Mouse (Mus musculus): ENCODE measurements around the gene Luc7l3. TPM values are rescaled to one million over a fixed set of nuclear protein-coding genes. Genes with fewer than 3 reads are reported as not detected.

The Luc7l3 gene
- polyA plus RNA-seq, 1 experiment from 2014 or later, result 77.9 TPM

DNA sequence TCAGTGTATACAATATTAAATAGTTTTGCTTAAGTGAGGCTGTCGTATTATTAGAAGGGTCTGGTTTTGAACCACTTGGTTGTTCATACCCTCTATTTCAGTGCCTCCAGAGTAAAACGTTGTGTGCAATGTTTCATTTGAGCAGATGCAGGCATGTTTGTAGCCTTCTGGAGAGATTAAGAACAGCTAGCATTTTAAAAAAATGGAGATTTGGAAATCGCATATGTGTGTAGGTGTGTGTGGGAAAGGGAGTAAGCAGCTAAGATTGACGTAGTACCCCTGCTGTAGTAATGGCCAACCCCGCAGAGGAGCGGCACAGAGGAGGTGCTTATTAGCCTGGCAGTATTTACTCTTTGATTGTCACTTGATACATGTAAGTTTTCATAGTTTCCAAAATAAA lies 10.9 kb upstream of the Luc7l3 start:
- Histone ChIP-seq H3K4me1 (ENCODE audit: control insufficient read depth, insufficient read depth, low read length) (peaks cover 13% of the 10 kb centered on the region), H3K4me2 (no peak overlapping the region), H3K36me3 (ENCODE audit: control insufficient read depth, insufficient read depth, low read length) (peaks cover 8% of the 10 kb centered on the region; the same call in 1 of the 2 replicates), H3K9ac (ENCODE audit: low read depth, low read length) (no peak overlapping the region), H3K27me3 (ENCODE audit: control insufficient read depth, insufficient read depth, low read length) (no peaks in the 10 kb centered on the region), H3K27ac (ENCODE audit: low read depth, low read length) (no peak overlapping the region), H3K9me3 (replicated peaks; ENCODE audit: control insufficient read depth, low read length) (no peaks in the 10 kb centered on the region), H3K4me3 (ENCODE audit: low read depth, low read length) (no peak overlapping the region)
- ATAC-seq (replicated peaks; ENCODE audit: insufficient number of reproducible peaks, low FRiP score, low TSS enrichment), result no peak
- 87% methylated on average over 6 of the region's 6 CpGs for WGBS (ENCODE audit: insufficient replicate concordance)

DNA sequence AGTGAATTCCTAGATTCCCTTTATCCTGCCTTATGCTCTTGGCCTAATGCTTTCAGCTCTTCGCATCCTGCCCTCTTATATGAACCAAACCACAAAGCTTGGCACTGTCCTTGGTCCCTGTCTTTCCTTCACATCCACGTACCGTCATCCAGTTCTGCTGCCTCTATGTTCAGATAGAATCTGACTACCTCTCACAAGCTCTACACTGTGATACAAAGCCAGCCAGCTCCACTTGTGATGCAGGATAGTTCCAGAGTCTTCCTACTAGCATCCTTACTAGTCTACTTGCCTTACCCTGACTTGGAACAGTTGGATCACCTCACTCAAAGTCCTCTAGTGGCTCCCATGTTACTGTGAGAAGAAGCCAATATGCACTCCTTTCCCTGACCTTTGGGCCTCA lies 8.4 kb upstream of the Luc7l3 start:
- no peak overlapping the region for H3K27ac ChIP-seq (ENCODE audit: low read depth, low read length)
- H3K4me2 ChIP-seq, result no peak overlapping the region
- H3K9me3 ChIP-seq (replicated peaks; ENCODE audit: control insufficient read depth, low read length), result no peaks in the 10 kb centered on the region
- ATAC-seq (replicated peaks; ENCODE audit: insufficient number of reproducible peaks, low FRiP score, low TSS enrichment), result no peak
- 88% methylated on average over 3 of the region's 3 CpGs for WGBS (ENCODE audit: insufficient replicate concordance)
- H3K36me3 ChIP-seq (ENCODE audit: control insufficient read depth, insufficient read depth, low read length), result peaks cover 5% of the 10 kb centered on the region; the same call in 1 of the 2 replicates
- no peak overlapping the region for H3K4me3 ChIP-seq (ENCODE audit: low read depth, low read length)
- no peak overlapping the region for H3K9ac ChIP-seq (ENCODE audit: low read depth, low read length)
- no peaks in the 10 kb centered on the region for H3K27me3 ChIP-seq (ENCODE audit: control insufficient read depth, insufficient read depth, low read length)
- peaks cover 19% of the 10 kb centered on the region for H3K4me1 ChIP-seq (ENCODE audit: control insufficient read depth, insufficient read depth, low read length)

DNA sequence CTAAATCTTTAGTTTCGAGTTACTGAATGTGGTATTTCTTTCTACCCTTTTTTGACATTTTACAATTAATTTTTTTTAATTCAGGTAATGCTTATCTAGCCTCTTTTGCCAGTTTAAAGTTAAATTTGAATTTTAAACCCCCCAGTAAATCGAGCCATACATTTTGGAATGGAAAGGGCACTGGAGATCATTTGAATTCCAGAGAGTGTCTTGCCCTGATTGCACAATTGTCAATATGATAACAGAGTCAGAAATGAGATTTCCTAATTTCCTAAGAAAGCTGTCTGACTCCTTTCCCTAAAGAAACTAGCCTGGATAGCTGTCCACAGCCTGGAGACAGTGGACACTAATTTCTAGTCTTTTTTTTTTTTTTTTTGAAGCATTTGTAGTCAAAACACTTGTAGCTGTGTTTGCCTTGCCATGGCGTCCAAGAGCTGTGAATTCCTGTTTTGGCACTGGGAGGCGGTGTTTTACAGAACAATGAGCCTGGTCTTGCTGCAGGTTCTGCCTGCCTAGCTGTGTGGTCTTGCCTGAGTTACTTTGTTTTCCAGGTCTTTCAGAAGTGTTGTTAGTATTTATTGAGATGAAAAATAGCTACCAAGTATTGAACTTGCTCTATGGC lies 7.6 kb upstream of the Luc7l3 start:
- H3K9me3 ChIP-seq (replicated peaks; ENCODE audit: control insufficient read depth, low read length), result no peaks in the 10 kb centered on the region
- peaks cover 19% of the 10 kb centered on the region for H3K4me1 ChIP-seq (ENCODE audit: control insufficient read depth, insufficient read depth, low read length)
- no peak overlapping the region for H3K9ac ChIP-seq (ENCODE audit: low read depth, low read length)
- no peaks in the 10 kb centered on the region for H3K27me3 ChIP-seq (ENCODE audit: control insufficient read depth, insufficient read depth, low read length)
- H3K27ac ChIP-seq (ENCODE audit: low read depth, low read length), result 0 out of 2 replicates have a peak overlapping the region, but pooled peaks have one; percentile 10
- WGBS (ENCODE audit: insufficient replicate concordance), result 46% methylated on average over 4 of the region's 4 CpGs
- ATAC-seq (replicated peaks; ENCODE audit: insufficient number of reproducible peaks, low FRiP score, low TSS enrichment), result no peak
- H3K36me3 ChIP-seq (ENCODE audit: control insufficient read depth, insufficient read depth, low read length), result no peaks in the 10 kb centered on the region; the same call in 1 of the 2 replicates
- no peak overlapping the region for H3K4me3 ChIP-seq (ENCODE audit: low read depth, low read length)
- H3K4me2 ChIP-seq, result peak overlapping the region; percentile 77

DNA sequence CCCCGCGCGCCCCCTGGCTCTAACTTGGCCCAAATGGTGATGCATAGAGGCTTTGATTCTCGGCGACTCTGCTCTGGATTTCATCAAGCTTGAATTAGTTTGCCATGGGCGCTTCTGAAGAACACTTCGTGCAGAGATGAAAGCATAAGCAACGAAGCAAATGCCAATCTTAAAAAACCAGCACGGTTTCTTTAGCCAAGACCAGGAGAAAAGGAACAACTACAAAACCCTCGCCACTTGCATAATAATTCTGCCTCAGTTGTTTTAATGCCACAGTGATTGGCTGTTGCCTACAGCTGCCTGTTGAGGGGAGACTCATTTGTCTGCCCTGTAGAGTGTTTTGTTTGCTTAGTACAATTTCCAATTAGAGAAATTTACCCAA lies 6.8 kb upstream of the Luc7l3 start:
- Histone ChIP-seq H3K4me3 (ENCODE audit: low read depth, low read length) (peak overlapping the region; percentile 83), H3K9ac (ENCODE audit: low read depth, low read length) (peak overlapping the region; percentile 96), H3K9me3 (replicated peaks; ENCODE audit: control insufficient read depth, low read length) (no peaks in the 10 kb centered on the region), H3K36me3 (ENCODE audit: control insufficient read depth, insufficient read depth, low read length) (no peaks in the 10 kb centered on the region), H3K27ac (ENCODE audit: low read depth, low read length) (peak overlapping the region; percentile 98), H3K27me3 (ENCODE audit: control insufficient read depth, insufficient read depth, low read length) (no peaks in the 10 kb centered on the region), H3K4me2 (peak overlapping the region; percentile 77), H3K4me1 (ENCODE audit: control insufficient read depth, insufficient read depth, low read length) (peaks cover 17% of the 10 kb centered on the region)
- 4% methylated on average over 10 of the region's 10 CpGs for WGBS (ENCODE audit: insufficient replicate concordance)
- no peak for ATAC-seq (replicated peaks; ENCODE audit: insufficient number of reproducible peaks, low FRiP score, low TSS enrichment)

DNA sequence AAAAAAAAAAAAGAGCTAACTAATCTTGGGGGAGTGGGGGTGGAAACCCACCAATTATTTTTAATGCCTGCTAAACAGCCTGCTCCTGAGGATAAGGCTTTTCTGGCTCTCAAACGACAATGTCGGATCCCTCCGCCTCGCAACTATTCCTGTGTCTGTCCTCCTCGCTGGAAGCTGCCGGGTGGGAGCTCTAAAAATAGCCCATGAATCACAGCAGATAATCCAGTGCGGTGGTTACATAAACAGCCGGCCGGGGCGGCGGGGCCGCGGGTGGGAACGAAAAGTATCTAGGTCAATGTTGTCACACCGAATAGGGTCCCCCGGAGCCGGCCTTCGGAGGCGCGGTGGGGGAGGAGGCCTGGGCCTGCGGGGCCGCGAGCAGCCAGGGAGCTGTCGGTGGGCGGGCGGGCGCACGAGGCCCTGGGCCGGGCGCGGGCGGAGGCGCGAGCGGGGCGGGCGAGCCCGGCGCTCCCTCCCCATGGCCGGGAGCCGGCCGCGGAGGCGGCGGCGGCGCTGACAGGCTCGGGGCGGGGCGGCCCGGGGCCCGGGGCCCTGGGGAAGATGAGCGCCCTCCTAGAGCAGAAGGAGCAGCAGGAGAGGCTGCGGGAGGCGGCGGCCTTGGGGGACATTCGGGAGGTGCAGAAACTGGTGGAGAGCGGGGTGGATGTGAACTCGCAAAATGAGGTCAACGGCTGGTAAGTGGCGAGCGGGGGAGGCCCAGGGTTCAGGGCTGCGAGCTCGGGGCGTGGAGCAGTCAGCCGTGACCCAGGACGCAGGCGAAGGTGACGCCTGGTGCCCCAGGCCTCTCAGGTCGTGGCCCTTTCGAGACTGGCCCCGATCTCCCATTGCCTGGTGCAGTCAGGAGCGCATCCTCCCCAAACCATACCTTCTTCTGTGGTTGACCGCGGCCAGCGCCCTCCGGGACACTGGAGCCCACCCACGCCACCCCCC lies 6.2 kb upstream of the Luc7l3 start, which contains the start of gene Ankrd40:
Gene Ankrd40 (plus strand): TSS at position 309 of the 951 bp plus-strand sequence.
- Histone ChIP-seq H3K27me3 (ENCODE audit: control insufficient read depth, insufficient read depth, low read length) (no peaks in the 10 kb centered on the region), H3K4me2 (peak within 1 kb of the TSS; percentile 77), H3K4me3 (ENCODE audit: low read depth, low read length) (peak within 1 kb of the TSS; percentile 83), H3K36me3 (ENCODE audit: control insufficient read depth, insufficient read depth, low read length) (no peaks in the 10 kb centered on the region), H3K9me3 (replicated peaks; ENCODE audit: control insufficient read depth, low read length) (no peaks in the 10 kb centered on the region), H3K4me1 (ENCODE audit: control insufficient read depth, insufficient read depth, low read length) (peaks cover 16% of the 10 kb centered on the region), H3K9ac (ENCODE audit: low read depth, low read length) (peak within 1 kb of the TSS; percentile 96), H3K27ac (ENCODE audit: low read depth, low read length) (peak within 1 kb of the TSS; percentile 98)
- ATAC-seq (replicated peaks; ENCODE audit: insufficient number of reproducible peaks, low FRiP score, low TSS enrichment), result peak; percentile 84
- WGBS (ENCODE audit: insufficient replicate concordance), result under 1% methylated on average over 73 of the region's 78 CpGs

DNA sequence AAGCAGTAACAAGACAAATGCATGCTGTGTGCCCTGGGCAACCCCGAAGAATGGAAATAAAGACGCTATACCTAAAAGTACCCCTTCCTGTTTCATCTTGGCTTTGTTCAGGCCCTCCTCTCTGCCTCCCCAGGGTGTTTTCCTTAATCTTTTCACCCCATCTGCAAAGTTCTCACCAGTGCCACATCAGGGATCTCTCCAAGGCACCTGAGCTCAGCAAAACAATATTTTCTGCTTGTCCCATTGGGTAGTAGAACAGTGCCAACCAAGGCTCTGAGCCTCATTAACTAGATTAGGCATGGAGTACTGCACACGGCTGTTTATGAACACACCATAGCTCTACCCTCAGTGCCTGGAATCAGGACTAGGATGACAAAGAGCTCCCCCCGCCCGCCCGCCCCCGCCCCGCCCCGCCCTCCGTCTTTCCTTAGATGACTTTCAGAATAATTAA lies 5.2 kb upstream of the Luc7l3 start:
- Histone ChIP-seq H3K27ac (ENCODE audit: low read depth, low read length) (peak overlapping the region; percentile 98), H3K9ac (ENCODE audit: low read depth, low read length) (peak overlapping the region; percentile 62), H3K4me1 (ENCODE audit: control insufficient read depth, insufficient read depth, low read length) (peaks cover 20% of the 10 kb centered on the region), H3K4me3 (ENCODE audit: low read depth, low read length) (peak overlapping the region; percentile 16; the same call in 1 of the 2 replicates), H3K27me3 (ENCODE audit: control insufficient read depth, insufficient read depth, low read length) (no peaks in the 10 kb centered on the region), H3K36me3 (ENCODE audit: control insufficient read depth, insufficient read depth, low read length) (no peaks in the 10 kb centered on the region), H3K9me3 (replicated peaks; ENCODE audit: control insufficient read depth, low read length) (no peaks in the 10 kb centered on the region), H3K4me2 (peak overlapping the region; percentile 77)
- WGBS (ENCODE audit: insufficient replicate concordance), result 5% methylated on average over 10 of the region's 10 CpGs
- no peak for ATAC-seq (replicated peaks; ENCODE audit: insufficient number of reproducible peaks, low FRiP score, low TSS enrichment)

DNA sequence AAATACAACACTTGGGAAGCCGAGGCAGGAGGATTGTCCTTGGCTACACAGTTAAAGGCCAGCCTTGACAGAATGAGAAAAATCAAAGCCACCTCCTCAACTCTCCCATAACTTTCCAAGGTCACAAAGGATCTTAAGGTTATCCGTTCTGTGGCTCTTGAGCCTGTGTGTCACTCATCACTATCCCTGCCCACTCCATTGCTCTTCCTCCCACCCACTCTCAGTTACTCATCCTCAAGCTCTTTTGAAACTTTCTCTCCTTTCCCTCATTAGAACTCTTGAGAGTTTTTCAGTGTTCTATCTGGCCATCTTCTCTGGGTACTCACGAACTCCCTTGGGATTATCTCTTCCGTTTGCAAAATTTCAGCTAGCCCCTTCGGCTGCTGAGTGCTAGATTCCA lies 2.8 kb upstream of the Luc7l3 start:
- no peak overlapping the region for H3K27ac ChIP-seq (ENCODE audit: low read depth, low read length)
- H3K4me2 ChIP-seq, result no peak overlapping the region
- H3K27me3 ChIP-seq (ENCODE audit: control insufficient read depth, insufficient read depth, low read length), result no peaks in the 10 kb centered on the region
- no peak for ATAC-seq (replicated peaks; ENCODE audit: insufficient number of reproducible peaks, low FRiP score, low TSS enrichment)
- no peaks in the 10 kb centered on the region for H3K9me3 ChIP-seq (replicated peaks; ENCODE audit: control insufficient read depth, low read length)
- WGBS (ENCODE audit: insufficient replicate concordance), result 64% methylated on average over 5 of the region's 5 CpGs
- no peak overlapping the region for H3K9ac ChIP-seq (ENCODE audit: low read depth, low read length)
- no peak overlapping the region for H3K4me3 ChIP-seq (ENCODE audit: low read depth, low read length)
- peaks cover 18% of the 10 kb centered on the region for H3K4me1 ChIP-seq (ENCODE audit: control insufficient read depth, insufficient read depth, low read length)
- H3K36me3 ChIP-seq (ENCODE audit: control insufficient read depth, insufficient read depth, low read length), result no peaks in the 10 kb centered on the region

DNA sequence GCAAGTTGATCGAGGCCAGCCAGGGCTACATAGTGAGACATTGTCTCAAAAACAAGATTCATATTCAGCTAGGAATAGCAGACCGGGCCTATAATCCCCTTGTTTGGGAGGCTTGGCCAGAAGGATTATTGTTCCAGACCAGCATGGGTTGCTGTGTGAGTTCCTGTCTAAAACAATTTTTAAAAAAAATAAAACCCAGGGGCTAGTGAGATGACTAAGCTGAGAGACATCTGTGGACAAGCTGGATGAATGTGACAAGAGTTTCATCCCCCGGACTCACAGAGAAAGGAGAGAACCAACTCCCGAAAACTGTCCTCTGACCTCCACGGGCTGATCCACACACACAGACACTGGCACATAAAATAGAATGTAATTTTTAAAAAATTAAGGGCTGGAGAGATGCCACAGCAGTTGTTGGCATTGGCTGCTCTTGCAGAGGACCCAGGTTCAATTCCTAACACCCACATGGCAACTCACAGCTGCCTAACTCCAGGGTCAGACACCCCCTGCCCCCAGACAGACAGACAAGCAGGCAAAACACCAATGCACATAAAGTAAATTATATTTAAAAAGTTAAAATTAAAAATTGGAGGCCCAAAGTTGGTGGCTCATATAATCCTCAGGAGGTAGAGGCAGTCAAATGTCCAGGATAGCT lies 1.6 kb upstream of the Luc7l3 start:
- 86% methylated on average over 5 of the region's 5 CpGs for WGBS (ENCODE audit: insufficient replicate concordance)
- Histone ChIP-seq H3K4me2 (no peak overlapping the region), H3K9ac (ENCODE audit: low read depth, low read length) (no peak overlapping the region), H3K27ac (ENCODE audit: low read depth, low read length) (no peak overlapping the region), H3K36me3 (ENCODE audit: control insufficient read depth, insufficient read depth, low read length) (no peaks in the 10 kb centered on the region; the same call in 1 of the 2 replicates), H3K27me3 (ENCODE audit: control insufficient read depth, insufficient read depth, low read length) (no peaks in the 10 kb centered on the region), H3K4me3 (ENCODE audit: low read depth, low read length) (no peak overlapping the region), H3K4me1 (ENCODE audit: control insufficient read depth, insufficient read depth, low read length) (peaks cover 18% of the 10 kb centered on the region), H3K9me3 (replicated peaks; ENCODE audit: control insufficient read depth, low read length) (no peaks in the 10 kb centered on the region)
- ATAC-seq (replicated peaks; ENCODE audit: insufficient number of reproducible peaks, low FRiP score, low TSS enrichment), result no peak

Measured in heart, embryonic 11.5 days (tissue).